Mouse (Mus musculus) bone marrow macrophage, adult 2 months (primary cell): Measurements from ENCODE around the gene Nectin1.

Experiments used
- CTCF ChIP-seq: IDR thresholded peaks from 2 replicates; pipeline ENCODE4 v1.5.1; 2012; ENCODE audit warnings: low read depth, mild to moderate bottlenecking, low read length, moderate library complexity
- POLR2A ChIP-seq: IDR thresholded peaks from 2 replicates; pipeline ENCODE4 v1.6.1; 2012; ENCODE audit warnings: mild to moderate bottlenecking, low read depth, low read length, borderline replicate concordance

GRCm38 (mm10) chr9:43783959-43784358, 40.2 kb downstream of the Nectin1 start:
- TF ChIP-seq CTCF (no peak), POLR2A (no peak)
